Mouse (Mus musculus) cerebellum, adult 11 months (tissue): Measurements from ENCODE around the gene Rpa1.
"Not testable (repeated sequence)": the region's sequence is repeated elsewhere in the genome, so short reads cannot be mapped to it uniquely, and the experiment has no call there.

Experiments
- DNase-seq: peaks from one replicate; pipeline ENCODE4 v3.0.0; 2022

Rpa1 gene

GRCm38 (mm10) chr11:75283784-75284183 is 64.3 kb downstream of the Rpa1 start:
- DNase-seq: not testable (repeated sequence)

GRCm38 (mm10) chr11:75282496-75283120 is 65.5 kb downstream of the Rpa1 start:
- no peak for DNase-seq

GRCm38 (mm10) chr11:75281380-75282256 is 66.5 kb downstream of the Rpa1 start:
- no peak for DNase-seq

- no peak for DNase-seq
Observed at GRCm38 (mm10) chr11:75280435-75281001, 67.6 kb downstream of the Rpa1 start.

GRCm38 (mm10) chr11:75280066-75280410 is 68.1 kb downstream of the Rpa1 start:
- no peak for DNase-seq

- DNase-seq: no peak
Observed at GRCm38 (mm10) chr11:75279342-75280065, 68.6 kb downstream of the Rpa1 start.

GRCm38 (mm10) chr11:75279013-75279341 is 69.1 kb downstream of the Rpa1 start:
- no peak for DNase-seq

GRCm38 (mm10) chr11:75278115-75278514 is 70.0 kb downstream of the Rpa1 start:
- DNase-seq: no peak

- no peak for DNase-seq
Observed at GRCm38 (mm10) chr11:75275035-75275434, 73.1 kb downstream of the Rpa1 start.

- no peak for DNase-seq
Observed at GRCm38 (mm10) chr11:75273466-75273865, 74.7 kb downstream of the Rpa1 start.

- DNase-seq: peak; percentile 71
Observed at GRCm38 (mm10) chr11:75270985-75271434, 77.1 kb downstream of the Rpa1 start.

- no peak for DNase-seq
Observed at GRCm38 (mm10) chr11:75270276-75270984, 77.7 kb downstream of the Rpa1 start.

GRCm38 (mm10) chr11:75269213-75269612 is 78.9 kb downstream of the Rpa1 start:
- no peak for DNase-seq

- DNase-seq: no peak
Observed at GRCm38 (mm10) chr11:75268492-75268891, 79.6 kb downstream of the Rpa1 start.

- DNase-seq: no peak
Observed at GRCm38 (mm10) chr11:75267826-75268281, 80.3 kb downstream of the Rpa1 start.

- no peak for DNase-seq
Observed at GRCm38 (mm10) chr11:75265545-75265944, 82.6 kb downstream of the Rpa1 start.

GRCm38 (mm10) chr11:75264550-75264949 is 83.6 kb downstream of the Rpa1 start:
- DNase-seq: no peak

GRCm38 (mm10) chr11:75263964-75264312 is 84.2 kb downstream of the Rpa1 start:
- no peak for DNase-seq

- DNase-seq: no peak
Observed at GRCm38 (mm10) chr11:75263274-75263963, 84.7 kb downstream of the Rpa1 start.

- no peak for DNase-seq
Observed at GRCm38 (mm10) chr11:75262791-75263190, 85.3 kb downstream of the Rpa1 start.

- no peak for DNase-seq
Observed at GRCm38 (mm10) chr11:75262181-75262580, 85.9 kb downstream of the Rpa1 start.

- no peak for DNase-seq
Observed at GRCm38 (mm10) chr11:75261730-75262129, 86.4 kb downstream of the Rpa1 start.
